Comparison of ENCODE assay signal across 12 mouse cellular contexts in the genomic region with DNA sequence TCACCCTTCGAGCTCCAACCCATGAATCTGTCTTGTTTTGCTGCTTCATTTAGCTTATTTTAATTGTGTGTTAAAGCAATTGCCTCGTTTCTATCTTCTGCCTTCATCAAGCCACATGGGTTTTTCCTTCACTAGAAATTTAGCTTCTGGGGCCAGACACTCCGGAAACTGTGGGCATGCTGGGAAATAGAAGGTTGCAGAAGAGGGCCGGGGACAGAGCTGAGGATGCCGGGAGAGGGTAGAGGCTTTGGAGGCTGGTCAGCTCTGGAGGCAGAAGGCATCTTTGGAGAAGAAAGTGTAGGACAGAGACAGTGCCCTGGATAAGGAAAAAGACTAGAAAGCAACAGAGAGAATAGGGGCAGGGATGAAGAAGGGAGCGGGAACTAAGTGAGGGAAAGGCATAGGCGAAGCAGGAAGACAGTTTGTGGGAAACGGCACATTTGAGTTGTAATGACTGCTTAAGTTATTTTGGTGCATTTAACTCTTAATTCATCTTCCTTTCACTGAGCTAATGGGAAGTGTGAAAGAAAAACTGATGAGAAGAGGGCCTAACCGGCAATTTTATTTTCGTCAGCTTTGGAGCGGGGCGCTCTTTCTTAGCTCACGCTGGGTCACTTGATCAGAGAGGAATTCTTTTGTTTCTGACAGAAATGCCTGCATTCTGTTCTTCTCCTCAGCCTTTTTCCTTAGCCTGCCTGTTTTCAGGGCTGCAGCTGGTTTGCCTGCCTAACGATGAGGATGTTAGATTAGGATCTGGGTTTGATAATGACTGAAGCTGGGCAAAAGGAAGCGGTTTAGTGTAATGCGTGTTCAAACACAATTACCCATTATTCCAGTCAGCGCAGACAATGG. TPM values are rescaled to one million over a fixed set of nuclear protein-coding genes. Genes with fewer than 3 reads are reported as not detected.
DNase-seq lines count a peak whose midpoint lies in the region; ATAC-seq lines count a peak whose summit lies in the region.
"Had no signal": no experiment of that assay in that cellular context is flagged by ENCODE, and none has a peak within 500 bp of the region (broad histone marks: within the 10 kb centered on the region; RNA-seq: fewer than 3 reads in every experiment).

No protein-coding gene starts in this region.

- no peaks in the 10 kb centered on the region for H3K36me3 ChIP-seq in embryonic facial prominence, embryonic 13.5 days
- no peaks in the 10 kb centered on the region for H3K36me3 ChIP-seq in hindbrain, embryonic 13.5 days
- H3K36me3 ChIP-seq in neural tube, embryonic 12.5 days = no peaks in the 10 kb centered on the region
- H3K36me3 ChIP-seq: limb, embryonic 10.5 days; stomach, embryonic 15.5 days had no signal

- H3K27me3 ChIP-seq in embryonic facial prominence, embryonic 13.5 days = peaks cover 12% of the 10 kb centered on the region; the same call in 1 of the 2 replicates
- H3K27me3 ChIP-seq in hindbrain, embryonic 13.5 days = no peaks in the 10 kb centered on the region
- H3K27me3 ChIP-seq in neural tube, embryonic 12.5 days (replicated peaks) = no peaks in the 10 kb centered on the region
- H3K27me3 ChIP-seq: stomach, embryonic 15.5 days had no signal

- no peak overlapping the region for H3K4me3 ChIP-seq in embryonic facial prominence, embryonic 13.5 days
- no peak overlapping the region for H3K4me3 ChIP-seq in hindbrain, embryonic 13.5 days
- no peak overlapping the region for H3K4me3 ChIP-seq in neural tube, embryonic 12.5 days
- H3K4me3 ChIP-seq: limb, embryonic 10.5 days; stomach, embryonic 15.5 days had no signal

- peaks cover 12% of the 10 kb centered on the region; the same call in 1 of the 2 replicates for H3K4me1 ChIP-seq in embryonic facial prominence, embryonic 13.5 days
- peaks cover 15% of the 10 kb centered on the region for H3K4me1 ChIP-seq in hindbrain, embryonic 13.5 days (replicated peaks)
- peaks cover 7% of the 10 kb centered on the region; the same call in 1 of the 2 replicates for H3K4me1 ChIP-seq in neural tube, embryonic 12.5 days
- H3K4me1 ChIP-seq: stomach, embryonic 15.5 days had no signal

- H3K27ac ChIP-seq in embryonic facial prominence, embryonic 13.5 days = no peak overlapping the region
- peak overlapping the region; percentile 68 for H3K27ac ChIP-seq in hindbrain, embryonic 13.5 days
- no peak overlapping the region for H3K27ac ChIP-seq in neural tube, embryonic 12.5 days
- H3K27ac ChIP-seq: limb, embryonic 10.5 days; stomach, embryonic 15.5 days had no signal

- ATAC-seq in embryonic facial prominence, embryonic 13.5 days (ENCODE audit: insufficient number of reproducible peaks, insufficient read depth, low FRiP score, low TSS enrichment, low read depth) = no peak
- no peak; the same call in 1 of the 2 replicates for ATAC-seq in hindbrain, embryonic 13.5 days (ENCODE audit: low FRiP score)
- 0 out of 2 replicates have a peak, but pooled peaks have one; percentile 41 for ATAC-seq in neural tube, embryonic 12.5 days (ENCODE audit: low FRiP score, low read depth)
- ATAC-seq: intestine, embryonic 16.5 days had no signal

- peak; percentile 43 for DNase-seq in embryo, embryonic 10.5 days (ENCODE audit: low spot score)
- no peak for DNase-seq in cerebellum, postnatal 14 days
- DNase-seq in heart, adult 18-20 months = no peak
- no peak for DNase-seq in gastrocnemius, adult 18-20 months (ENCODE audit: low spot score)
- DNase-seq: lung, adult 2 months had no signal

- no peaks in the 10 kb centered on the region for H3K9me3 ChIP-seq in embryonic facial prominence, embryonic 13.5 days
- no peaks in the 10 kb centered on the region for H3K9me3 ChIP-seq in hindbrain, embryonic 13.5 days
- H3K9me3 ChIP-seq in neural tube, embryonic 12.5 days = no peaks in the 10 kb centered on the region
- H3K9me3 ChIP-seq: limb, embryonic 10.5 days; stomach, embryonic 15.5 days had no signal

- no peak overlapping the region for H3K9ac ChIP-seq in embryonic facial prominence, embryonic 13.5 days
- peak overlapping the region; percentile 46; the same call in 1 of the 2 replicates for H3K9ac ChIP-seq in hindbrain, embryonic 13.5 days
- no peak overlapping the region for H3K9ac ChIP-seq in neural tube, embryonic 12.5 days
- H3K9ac ChIP-seq: stomach, embryonic 15.5 days had no signal

- WGBS in embryonic facial prominence, embryonic 13.5 days = 30% methylated on average over 17 of the region's 17 CpGs
- WGBS in hindbrain, embryonic 13.5 days = 26% methylated on average over 17 of the region's 17 CpGs
- WGBS in neural tube, embryonic 12.5 days = 27% methylated on average over 17 of the region's 17 CpGs

- H3K4me2 ChIP-seq in embryonic facial prominence, embryonic 13.5 days = peak overlapping the region; percentile 21; the same call in 1 of the 2 replicates
- H3K4me2 ChIP-seq in hindbrain, embryonic 13.5 days = peak overlapping the region; percentile 10; the same call in 1 of the 2 replicates
- H3K4me2 ChIP-seq in neural tube, embryonic 12.5 days (replicated peaks) = peak overlapping the region; percentile 31; the same call in 1 of the 2 replicates
- H3K4me2 ChIP-seq: stomach, embryonic 15.5 days had no signal

RNA-seq across cellular contexts. Expression of a gene that starts 28.2 kb away (rescaled TPM):
- polyA plus RNA-seq in embryonic facial prominence, embryonic 13.5 days (2015; fragmentation: Nextera tagmentation; extraction: Ambion mirVana) = 0.04 TPM in 1 of 2 replicates, not detected in the other
- polyA plus RNA-seq in hindbrain, embryonic 13.5 days (2015; fragmentation: Nextera tagmentation; extraction: Ambion mirVana) = 2.7 and 3.0 TPM in 2 replicates
- 1.8 and 2.0 TPM in 2 replicates for polyA plus RNA-seq in neural tube, embryonic 12.5 days (2016; fragmentation: Nextera tagmentation; extraction: Ambion mirVana)
- total RNA-seq in heart, adult 18-20 months (2021) = under 1 TPM; 0.02 to 0.13 TPM
- not detected for total RNA-seq in gastrocnemius, adult 18-20 months (2021)
- polyA plus RNA-seq: heart, embryonic 14.5 days; limb, embryonic 10.5 days had no signal
